Mouse (Mus musculus): ENCODE results near the gene Ces2h.
A peak's percentile ranks its signal among the peaks of the same experiment; 100 is the strongest.
"Not testable (repeated sequence)": the region's sequence is repeated elsewhere in the genome, so short reads cannot be mapped to it uniquely, and the experiment has no call there.

Gene Ces2h

DNA sequence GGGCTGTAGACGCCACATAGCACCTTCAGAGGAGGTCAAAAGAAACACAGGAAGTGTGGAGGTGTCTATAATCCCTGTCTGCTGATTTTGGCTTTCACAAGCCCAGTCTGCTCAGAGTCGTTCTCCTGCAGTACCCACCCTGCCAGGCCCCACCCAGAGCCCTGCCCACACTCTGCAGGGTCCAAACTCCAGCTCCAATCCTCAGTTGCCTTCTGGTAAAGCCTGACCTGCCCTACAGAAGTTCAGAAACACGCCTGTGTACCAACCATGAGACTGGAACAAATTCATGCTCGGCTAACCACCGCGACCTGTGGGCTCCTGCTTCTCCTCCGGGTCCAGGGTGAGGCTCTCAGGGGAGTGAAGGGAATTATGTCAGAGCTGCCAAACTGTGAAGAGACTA, at the start of gene Ces2h:
Gene Ces2h (plus strand): TSS at position 268 of the 400 bp plus-strand sequence.
- DNase-seq (ENCODE audit: low read depth, low spot score): no peak

DNA sequence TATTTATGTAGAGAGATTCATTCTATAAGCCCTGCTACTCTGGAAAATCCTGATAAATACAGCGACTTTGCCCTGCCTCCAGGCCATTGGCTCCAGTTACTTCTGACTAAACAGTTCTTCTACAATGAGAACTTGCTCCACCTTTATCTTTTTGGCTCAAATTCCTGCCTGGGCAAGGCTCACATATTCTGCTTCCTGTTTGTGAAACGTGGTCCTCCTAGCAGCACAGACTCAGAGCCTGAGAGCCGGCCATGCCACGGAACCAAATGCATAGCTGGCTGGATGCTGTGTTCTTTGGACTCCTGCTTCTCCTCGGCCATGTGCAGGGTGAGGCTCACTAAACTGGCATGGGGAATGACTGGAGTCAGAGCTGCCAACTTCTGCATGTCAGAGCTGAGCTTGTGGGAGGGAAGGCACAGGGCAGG, 39.1 kb upstream of the Ces2h start, which contains the start of gene Ces2g:
Gene Ces2g (plus strand): TSS at position 182 of the 425 bp plus-strand sequence.
- no peak for DNase-seq (ENCODE audit: low read depth, low spot score)

DNA sequence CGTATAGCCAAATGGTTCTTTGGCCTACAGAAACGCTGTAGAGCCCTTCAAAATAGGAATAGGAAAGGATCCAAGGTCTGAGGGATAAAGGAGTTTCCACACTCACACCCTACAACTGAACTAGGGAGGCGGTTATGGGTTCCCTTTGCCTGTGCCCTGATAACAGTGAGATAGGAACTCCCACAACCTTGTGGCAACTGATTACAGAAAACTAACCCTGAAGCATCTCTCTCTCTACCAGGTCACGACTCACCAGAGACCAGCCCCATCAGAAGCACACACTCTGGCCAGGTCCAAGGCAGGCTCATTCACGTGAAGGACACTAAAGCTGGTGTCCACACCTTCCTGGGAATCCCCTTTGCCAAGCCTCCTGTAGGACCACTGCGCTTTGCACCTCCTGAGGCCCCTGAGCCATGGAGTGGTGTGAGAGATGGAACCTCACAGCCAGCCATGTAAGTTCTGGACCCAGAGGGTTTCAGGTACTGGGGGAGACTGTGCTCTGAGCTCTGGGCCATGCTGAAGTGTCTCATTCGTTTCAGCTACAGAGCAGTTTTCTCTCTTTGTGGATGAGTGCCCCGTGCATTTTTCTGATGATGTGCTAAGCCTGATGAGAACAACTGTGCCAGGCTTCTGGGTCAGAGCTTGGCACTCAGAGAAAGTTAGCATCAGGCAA, 38.3 kb upstream of the Ces2h start:
- DNase-seq (ENCODE audit: low read depth, low spot score): no peak

DNA sequence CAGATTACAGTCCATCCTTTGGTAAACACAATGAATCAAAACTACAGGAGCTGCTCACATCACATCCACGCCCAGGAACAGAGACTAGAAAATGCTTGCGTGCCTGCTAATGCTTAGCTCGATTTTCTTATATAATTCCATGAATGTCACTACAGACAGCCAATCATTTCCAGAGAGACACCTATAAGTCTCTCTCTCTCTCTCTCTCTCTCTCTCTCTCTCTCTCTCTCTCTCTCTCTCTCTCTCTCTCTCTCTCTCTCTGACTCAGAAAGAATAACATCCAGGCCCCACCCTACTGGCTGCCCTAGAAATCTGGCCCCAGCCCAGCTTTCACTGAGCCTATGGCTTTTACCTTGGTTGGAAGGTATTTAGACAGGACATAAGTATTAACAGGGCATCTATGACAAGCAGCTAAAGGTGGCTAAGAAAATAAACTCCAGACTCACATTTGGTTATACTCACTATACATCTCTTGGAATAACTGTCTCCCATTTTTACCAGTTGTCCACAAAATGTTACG, 37.2 kb upstream of the Ces2h start:
- DNase-seq (ENCODE audit: low read depth, low spot score): no peak

DNA sequence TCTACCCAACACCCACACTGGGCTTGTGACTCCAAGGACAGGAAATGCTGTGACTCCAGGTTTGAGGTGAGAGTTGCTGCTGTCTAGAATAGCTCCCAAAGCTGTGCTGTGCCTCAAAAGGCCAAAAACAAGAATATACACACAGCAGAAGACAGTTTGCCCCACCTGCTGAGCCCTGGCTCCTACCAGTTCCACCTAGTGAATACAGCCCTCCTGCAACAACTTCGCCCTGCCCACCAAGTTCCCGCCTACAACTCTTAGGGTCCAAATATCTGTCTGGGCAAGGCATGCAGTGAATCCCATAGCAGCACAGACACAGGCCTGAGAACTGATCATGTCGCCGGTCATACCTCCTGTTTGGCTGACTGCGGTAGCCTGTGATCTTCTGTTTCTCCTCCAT, 16.5 kb upstream of the Ces2h start:
- no peak for DNase-seq (ENCODE audit: low read depth, low spot score)

DNA sequence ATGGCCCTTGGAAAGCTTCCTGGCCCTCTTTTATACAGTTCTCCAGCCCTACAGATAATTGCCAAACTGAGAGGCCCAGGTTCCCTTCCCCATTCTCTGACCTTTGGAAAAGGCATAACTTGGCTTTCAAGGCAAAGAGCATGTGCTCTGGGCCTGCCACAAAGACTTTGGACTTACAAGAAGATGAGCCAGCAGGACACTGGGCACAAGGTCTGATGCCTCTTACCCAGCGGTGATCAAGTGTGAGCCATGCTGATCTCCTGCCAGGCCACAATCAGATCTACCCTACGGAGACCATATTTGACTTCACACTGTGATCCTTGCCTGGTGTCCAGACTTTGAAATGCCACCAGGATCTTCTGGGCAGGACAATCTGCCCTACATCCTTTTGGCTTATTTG, 15.7 kb upstream of the Ces2h start:
- DNase-seq (ENCODE audit: low read depth, low spot score): no peak

DNA sequence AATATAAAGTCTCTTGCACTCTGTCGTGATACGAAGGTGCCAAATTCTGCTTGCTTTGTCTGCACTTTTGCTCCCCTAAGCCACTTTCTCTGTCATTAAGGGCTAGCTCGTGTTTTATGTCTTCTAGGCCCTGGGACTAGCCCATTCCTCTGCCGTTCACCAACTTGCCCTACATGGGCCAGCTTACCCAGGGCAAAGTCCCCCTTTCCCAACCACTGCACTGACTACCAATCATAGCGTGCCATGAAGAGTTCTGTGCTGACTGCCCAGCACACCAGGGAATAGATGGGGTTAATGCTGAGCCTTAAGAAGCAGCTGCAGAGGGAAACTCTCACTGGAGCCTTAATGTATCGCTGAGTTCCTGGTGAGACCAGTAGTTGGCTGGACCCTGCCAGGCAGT, 2.5 kb upstream of the Ces2h start:
- no peak for DNase-seq (ENCODE audit: low read depth, low spot score)

DNA sequence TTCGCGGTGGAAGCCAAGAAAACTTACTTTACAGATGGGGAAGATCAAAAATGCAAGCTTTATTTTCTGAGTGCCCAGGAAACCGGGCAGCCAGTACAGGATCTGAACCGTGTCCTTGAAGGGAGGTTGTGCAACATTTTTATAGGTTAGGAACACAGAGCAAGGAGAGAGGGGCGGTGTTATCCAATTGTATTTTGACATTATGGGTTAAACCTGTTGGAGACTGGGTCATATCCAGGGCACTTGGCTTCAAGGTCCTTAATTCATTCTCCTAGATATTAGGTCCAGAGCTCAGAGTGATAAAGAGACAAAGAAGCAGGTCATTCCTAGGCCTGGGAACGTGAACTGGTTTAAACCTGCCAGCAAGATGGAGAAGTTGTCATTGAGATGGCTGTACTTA, 1.5 kb upstream of the Ces2h start:
- DNase-seq (ENCODE audit: low read depth, low spot score): no peak

DNA sequence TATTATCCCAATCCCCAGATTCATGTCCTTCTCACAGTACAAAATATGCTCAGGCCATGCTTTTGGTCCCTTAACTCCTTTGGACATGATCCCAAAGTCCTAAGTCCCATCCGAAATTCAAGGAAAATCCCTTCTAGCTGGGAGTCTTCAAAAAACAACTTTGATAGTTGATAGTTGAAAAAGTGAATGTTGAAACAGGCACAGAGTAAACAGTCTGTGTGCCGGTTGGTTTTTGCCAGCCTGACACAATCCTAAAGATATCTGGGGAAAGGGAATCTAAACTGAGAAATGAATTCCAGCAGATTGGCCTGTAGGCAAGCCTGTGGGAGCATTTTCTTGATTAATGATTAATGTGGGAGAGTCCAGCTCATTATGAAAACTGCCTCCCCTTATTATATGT, 9.3 kb downstream of the Ces2h start:
- DNase-seq (ENCODE audit: low read depth, low spot score): no peak

DNA sequence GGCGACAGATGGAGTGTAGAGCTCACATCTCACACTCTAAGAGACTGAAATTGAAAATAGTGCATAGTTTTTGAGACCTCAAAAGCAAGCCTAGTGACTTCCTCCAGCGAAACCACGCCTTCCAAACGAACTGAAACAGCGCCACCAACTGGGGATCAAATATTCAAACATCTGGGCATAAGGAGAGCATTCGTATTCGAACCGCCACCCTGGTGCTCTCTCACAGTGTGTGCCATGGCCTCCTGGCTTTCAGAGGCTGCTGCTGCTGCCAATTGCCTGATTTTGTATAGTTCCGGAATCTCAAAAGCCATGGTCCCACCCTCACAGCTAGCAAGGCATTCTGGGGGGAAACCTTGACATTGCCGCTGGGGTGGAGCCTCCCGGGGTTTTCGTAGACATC, 10.5 kb downstream of the Ces2h start:
- peak; percentile 23 for DNase-seq (ENCODE audit: low read depth, low spot score)

DNA sequence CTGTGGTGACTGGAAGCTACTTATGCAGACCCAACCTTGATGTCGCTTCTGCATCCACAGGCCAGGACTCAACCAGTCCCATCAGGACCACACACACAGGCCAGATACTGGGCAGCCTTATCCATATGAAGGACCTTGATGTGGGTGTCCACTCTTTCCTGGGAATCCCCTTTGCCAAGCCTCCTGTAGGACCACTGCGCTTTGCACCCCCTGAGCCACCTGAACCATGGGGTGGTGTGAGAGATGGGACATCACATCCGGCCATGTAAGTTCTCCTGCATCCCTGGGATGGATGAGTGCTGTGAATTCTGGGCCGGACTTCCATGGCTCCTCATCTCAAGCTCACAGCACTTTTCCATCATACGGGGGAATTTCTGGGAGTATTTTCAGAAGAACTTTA, 13.7 kb downstream of the Ces2h start:
- DNase-seq (ENCODE audit: low read depth, low spot score): no peak

DNA sequence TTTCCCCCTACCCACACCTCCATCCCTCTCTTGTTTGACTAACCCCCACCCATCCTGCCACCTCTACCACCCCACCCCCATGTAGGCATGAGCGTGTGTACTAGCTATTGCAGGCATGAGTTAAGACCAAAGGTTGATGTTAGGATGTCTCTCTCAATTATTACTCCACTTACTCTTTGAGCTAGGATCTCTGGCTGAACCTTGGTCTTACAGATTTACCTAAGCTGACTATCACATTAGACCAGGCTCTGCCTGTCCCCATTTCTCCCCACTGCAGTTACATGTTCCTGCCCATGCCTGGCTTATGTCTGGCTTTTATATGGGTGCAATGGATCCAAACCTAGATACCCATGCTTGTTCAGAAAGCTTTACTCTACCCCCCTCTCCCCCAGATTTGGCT, 21.3 kb downstream of the Ces2h start:
- DNase-seq (ENCODE audit: low read depth, low spot score): no peak

DNA sequence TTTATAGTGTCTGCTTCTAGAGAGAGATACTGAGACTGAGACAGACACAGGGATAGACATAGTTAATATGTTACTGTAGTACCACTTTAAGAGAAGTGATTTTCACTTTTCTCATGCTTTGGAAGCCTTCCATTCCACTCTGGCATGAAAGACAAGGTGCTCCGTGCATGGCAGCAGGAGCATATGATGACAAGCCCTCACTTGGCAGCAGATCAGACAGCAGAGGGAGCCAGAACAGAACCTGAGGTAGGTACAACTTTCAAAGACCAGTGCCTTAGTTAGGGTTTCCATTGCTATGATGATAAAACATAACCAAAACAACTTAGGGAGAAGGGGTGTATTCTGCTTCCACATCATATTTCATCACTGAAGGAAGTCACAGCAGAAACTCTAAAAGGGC, 22.4 kb downstream of the Ces2h start:
- DNase-seq (ENCODE audit: low read depth, low spot score): peak; percentile 17

DNA sequence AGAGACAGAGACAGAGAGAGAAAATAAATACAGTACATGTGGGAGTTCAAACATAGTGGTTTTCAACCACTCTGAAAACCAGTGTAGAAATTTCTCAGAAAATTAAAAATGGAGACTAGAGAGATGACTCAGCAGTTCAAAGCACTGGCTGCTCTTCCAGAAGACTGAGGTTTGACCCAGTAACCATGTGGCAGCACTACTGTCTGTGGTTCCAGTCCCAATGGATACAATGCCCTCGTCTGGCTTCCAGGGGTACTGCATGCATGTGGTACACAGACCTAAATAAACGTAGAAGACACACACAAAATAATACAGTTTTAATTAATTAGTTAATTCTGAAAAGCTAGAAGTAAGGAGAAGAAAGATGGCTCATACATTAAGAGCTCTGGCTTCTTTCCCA, 24.4 kb downstream of the Ces2h start:
- peak; percentile 86 for DNase-seq (ENCODE audit: low read depth, low spot score)

DNA sequence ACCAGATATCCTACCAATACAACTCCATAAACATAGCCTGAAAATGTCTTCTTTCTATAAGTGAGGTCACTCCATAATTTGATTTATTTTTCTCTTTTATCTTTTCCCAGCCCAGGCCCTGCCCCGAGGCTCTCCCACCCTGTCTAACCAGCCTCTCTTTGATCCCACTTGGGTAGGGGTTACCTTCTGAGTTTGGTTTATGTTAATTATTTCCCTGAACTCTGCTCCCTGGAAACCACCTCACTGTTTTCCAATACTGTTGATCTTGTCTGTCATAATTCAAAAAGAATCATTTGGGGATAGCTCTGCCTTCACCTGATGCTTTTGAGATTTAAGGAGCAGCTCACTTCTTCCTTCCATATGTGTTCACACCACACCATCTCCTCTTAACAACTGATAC, 42.9 kb downstream of the Ces2h start:
- no peak for DNase-seq (ENCODE audit: low read depth, low spot score)

DNA sequence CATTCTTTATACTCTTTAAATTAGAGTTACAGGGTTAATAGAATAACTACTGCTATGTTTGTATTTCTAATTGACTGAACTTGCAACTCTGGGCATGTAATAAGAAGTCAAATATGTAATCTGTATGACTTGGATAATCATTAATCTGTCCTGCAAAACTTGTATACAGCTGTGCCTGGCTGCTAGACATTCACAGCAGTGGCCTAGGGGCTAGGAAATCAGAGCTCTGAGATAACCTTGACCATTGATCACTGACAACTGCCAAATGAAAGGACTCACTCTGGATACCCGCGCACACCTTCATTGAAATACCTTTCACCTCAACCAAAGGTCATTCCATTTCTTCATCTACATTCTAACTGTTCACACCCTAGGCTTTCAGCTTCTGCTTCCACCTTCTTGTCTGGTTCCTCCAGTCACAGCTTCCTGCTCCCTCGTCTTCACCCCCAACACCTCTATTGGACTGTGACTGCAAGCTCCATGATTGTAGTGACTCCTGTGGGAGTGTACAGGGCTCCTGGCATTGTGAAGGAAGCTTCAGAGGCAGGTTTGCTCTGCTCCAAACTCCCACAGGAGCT, 45.3 kb downstream of the Ces2h start:
- DNase-seq (ENCODE audit: low read depth, low spot score): no peak

DNA sequence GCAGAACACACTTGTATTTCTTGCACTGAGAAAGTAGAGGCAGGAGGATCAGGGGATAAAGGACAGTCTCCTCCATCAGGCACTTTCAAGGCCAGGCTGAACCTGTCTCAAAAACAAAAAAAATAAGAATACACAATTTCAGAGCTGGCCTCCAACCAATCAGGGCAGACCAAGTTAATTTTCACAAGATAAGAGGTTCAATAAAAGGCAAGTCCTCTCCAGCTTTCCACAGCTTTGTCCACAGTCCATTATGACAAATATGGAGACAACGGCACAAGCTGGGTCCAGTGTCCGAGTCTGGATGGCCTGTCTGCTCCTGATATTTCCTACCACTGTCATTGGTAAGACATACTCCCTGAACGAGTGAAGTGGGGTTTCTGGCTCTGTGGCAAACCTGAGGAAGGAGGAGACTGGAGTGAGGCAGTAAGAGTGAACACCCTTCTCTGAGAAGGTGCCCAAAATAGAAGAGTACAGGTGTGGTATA, 47.8 kb downstream of the Ces2h start, which contains the start of gene Ces3a:
Gene Ces3a (plus strand): TSS at position 231 of the 484 bp plus-strand sequence.
- no peak for DNase-seq (ENCODE audit: low read depth, low spot score)

DNA sequence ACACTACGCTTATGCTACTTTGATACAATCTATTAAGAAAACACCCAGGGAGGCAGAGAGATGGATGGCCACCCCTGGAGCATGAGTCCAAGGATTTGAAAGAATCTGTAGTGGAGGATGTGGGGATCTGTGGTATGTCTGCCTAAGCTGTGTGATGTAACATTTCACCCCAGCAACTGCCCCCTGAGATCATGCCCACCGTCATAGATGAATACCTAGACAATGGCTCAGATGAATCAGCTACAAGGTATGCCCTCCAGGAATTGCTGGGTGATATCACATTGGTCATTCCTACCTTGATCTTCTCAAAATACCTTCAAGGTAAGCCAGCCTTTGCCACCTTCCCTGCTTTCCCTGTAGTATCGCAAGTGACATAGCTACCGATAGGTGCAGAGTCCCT, 55.6 kb downstream of the Ces2h start:
- no peak for DNase-seq (ENCODE audit: low read depth, low spot score)

DNA sequence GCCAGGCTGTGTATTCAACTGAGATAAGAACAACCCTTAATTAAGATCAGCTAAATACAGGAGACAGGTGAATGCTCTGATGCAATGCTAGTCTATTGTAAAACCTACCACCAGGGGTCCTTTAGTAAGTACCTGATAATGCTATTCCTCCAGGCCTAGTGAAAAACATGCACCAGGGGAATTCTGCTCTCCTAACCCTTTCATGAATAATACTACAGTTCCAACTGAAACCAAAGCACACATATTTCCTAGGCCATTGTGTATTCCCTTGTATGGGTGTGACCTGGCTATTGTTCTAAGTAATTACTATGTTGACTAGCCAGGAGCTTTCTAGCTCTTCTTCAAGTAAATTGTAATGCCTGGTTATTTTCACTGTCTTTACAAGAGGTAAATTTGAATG, 59.4 kb downstream of the Ces2h start:
- DNase-seq (ENCODE audit: low read depth, low spot score): peak; percentile 28

DNA sequence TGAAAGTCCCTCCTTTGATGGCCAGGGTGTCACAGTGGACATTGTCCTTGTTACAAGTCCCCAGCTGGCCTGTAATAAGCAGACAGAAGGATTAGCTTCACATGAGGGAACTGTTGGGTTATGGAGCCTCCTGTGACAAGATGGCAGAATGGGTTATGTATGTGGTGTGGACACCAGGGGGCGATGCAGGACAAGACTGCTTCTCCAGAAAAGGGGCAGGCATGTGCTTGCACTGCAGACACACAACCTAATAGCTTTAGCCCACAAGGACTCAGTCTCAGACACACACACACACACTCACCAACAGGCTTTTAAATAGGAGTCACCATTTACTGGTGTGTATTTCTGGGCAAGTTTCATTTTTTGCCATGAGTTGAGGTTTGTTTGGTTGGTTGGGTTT, 66.1 kb downstream of the Ces2h start:
- DNase-seq (ENCODE audit: low read depth, low spot score): peak; percentile 87

DNA sequence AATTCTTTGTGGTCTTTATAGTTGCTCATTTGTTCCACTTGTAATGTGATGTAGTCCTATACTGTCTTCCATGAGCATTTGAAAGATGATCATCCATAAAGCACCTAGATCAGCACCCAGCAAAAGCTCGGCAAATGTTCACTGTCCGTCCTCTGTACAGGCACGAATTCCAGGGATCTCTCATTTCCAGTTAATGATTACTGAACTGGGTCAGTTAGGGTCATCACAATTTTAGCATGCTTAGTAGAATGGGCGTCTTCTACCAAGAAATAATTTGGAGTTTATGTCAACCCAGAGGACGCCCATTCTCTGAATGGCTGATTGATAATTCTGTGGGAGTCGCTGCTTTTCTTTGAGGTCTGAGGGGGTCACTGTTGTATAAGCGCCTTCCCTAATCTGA, 67.3 kb downstream of the Ces2h start:
- DNase-seq (ENCODE audit: low read depth, low spot score): not testable (repeated sequence)

DNA sequence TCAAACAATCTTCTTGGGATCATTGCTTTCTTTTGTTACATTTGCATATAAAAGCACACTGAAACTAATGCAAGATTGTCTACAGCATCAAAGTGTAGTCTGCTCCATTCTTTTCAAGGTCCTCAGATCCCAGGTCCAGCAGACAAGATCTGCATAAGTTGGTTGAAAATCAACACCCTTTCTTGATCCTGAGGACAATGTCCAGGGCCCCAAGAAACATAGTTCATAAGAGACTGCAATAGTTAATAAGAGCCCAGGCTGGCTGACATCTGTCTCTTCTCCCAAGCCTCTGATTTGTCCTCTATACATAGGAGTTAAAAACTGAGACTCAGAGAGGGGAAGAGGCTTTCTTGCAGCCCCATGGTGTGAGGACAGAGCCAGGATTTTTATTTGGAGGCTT, 68.3 kb downstream of the Ces2h start:
- no peak for DNase-seq (ENCODE audit: low read depth, low spot score)

Data from ES-CJ7 (cell line).